Mouse (Mus musculus) megakaryocyte, adult 5-6 weeks (primary cell): ENCODE data around the gene Mapkapk2. TPM values are rescaled to one million over a fixed set of nuclear protein-coding genes. Genes with fewer than 3 reads are reported as not detected.
"Not testable (repeated sequence)": the region's sequence is repeated elsewhere in the genome, so short reads cannot be mapped to it uniquely, and the experiment has no call there.

Experiments
- ATAC-seq: 2 replicates; pipeline ENCODE4 v1.8.0; 2016; ENCODE audit warnings: mild to moderate bottlenecking, inconsistent platforms; ENCODE audit not compliant: poor library complexity, severe bottlenecking
- total RNA-seq, 2 experiments: library from RNA; stranded (forward) in 1 of 2; stranded (reverse) in 1 of 2; fragments of 153-499, 151-499 nt in 1 of 2; fragments of 221-1000, 200-1000 nt in 1 of 2; gene quantifications; 2 replicates each; pipeline versions ENCODE4 v1.2.3 to v1.2.4; 2015 to 2017

Gene Mapkapk2
- 210 and 215 TPM in 2 replicates for total RNA-seq (2015)
- 210 and 216 TPM in 2 replicates for total RNA-seq (2017)

DNA sequence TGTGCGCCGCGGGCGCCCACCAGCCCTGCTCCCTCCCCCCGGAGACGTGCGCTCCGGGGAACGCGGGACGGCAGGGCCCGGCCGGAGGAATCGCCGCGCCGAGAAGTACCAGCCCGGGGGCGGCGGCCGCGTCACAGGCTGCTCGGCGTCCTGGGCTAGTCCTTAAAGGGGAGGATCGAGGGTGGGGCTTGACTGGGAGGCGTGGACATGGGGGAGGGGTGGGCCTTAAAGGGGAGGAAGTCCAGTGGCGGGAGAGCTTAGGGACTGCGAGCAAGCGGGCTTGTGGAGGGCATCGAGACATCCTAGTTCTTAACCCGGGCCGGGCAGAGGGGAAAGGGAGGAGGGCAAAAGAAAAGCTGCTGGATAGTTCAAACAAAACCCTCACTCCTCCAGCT lies at the start of gene Mapkapk2:
Gene Mapkapk2, minus strand, starts transcription at position 127 of the 395 bp plus-strand sequence.
- peak; percentile 80 for ATAC-seq

DNA sequence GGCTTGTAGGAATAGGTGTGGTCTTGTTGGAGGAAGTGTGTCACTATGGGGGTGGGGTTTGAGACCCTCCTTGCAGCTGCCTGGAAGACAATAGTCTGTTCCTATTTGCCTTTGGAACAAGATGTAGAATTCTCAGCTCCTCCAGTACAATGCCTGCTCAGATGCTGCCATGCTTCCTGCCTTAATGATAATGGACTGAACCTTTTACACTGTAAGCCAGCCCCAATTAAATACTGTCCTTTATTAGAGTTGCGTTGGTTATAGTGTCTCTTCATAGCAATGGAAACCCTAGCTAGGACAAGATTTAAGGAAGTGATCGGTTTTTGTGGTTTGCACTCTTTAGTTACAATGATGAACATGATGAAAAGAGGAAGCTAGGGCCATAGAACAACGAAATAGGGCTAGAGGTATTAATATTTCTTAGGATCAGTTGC lies 48.6 kb upstream of the Mapkapk2 start:
- ATAC-seq = peak; percentile 98

DNA sequence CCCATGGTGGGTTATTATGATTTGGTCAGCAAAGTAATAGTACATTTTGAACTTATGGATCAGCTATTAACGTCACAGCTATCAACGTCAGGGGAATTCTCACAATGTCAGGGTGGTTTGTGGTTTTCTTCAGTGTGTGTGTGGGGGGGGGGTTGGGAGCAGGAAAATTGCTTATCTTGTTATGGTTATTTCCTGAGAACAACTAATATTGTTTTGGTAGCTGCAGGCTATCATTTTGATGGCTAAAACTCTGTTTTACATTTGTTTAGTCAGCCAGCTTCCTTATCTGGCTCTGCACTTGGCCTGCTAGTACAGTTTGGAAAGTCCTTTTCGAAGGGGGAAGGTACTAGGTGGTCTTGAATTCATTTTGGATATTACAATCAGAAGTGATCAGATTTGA lies 47.6 kb upstream of the Mapkapk2 start:
- ATAC-seq = not testable (repeated sequence)

- ATAC-seq = no peak
Observed at GRCm38 (mm10) chr1:131142472-131142871, 44.8 kb upstream of the Mapkapk2 start.

DNA sequence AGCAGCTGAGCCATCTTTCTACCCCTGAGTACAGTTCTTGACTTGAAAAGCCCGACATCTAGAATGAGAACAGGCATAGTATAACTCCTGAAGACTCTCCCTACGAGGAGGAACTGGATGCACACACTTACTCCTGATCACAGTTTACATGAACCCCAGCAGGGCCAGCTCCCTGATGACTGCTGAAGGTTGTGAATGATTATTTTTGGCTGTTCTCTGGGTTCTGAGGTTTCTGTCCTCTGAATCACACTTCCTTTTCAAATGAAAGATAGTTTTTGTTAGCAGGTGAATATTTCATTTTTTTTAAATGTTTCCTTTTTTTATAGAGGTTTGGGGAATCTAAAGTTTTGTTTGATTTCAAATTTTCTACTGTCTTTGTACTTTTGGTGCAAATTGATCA lies 43.8 kb upstream of the Mapkapk2 start:
- no peak for ATAC-seq

- peak; percentile 49 for ATAC-seq
Observed at GRCm38 (mm10) chr1:131139102-131140095, 41.8 kb upstream of the Mapkapk2 start.

DNA sequence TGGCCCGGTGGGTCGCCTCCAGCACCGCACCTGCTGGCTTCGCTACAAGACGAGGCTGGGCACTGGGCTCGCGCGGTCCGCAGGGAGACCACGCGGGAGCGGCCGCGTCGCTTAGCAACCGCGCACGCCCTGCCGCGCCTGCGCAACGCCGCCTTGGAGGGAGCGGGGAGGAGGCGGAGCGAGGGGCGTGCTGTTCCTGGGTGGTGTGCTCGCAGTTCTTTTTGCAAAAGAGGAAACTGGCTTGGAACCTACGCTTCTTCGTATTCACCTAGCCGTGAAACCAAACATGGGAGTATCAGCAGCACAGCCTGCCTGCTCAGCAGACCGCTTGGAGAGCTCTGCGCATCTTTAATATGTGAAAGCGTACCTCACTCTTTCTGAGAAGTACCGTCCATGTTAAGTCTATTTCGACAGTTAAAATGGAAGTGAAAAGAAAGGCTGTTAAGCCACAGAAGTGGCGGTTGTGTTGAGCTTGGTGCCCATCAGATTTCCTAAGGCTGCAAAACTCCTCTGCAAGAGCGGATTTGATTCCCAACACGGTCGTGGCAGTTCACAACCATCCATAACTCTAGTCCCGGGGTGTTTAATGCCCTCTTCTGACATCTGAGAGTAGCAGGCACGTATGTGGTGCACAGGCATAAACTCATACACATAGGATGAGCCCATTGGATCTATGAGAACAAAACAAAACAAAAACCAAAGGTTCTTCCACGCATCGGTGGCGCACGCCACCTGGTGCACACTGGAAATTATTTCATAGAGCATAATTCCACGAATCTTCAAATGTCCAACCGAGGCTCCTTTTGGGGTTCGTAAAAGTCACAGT lies 40.8 kb upstream of the Mapkapk2 start, which contains the start of gene Dyrk3:
Gene Dyrk3, minus strand, starts transcription at position 150 of the 826 bp plus-strand sequence.
- peak; percentile 83 for ATAC-seq

DNA sequence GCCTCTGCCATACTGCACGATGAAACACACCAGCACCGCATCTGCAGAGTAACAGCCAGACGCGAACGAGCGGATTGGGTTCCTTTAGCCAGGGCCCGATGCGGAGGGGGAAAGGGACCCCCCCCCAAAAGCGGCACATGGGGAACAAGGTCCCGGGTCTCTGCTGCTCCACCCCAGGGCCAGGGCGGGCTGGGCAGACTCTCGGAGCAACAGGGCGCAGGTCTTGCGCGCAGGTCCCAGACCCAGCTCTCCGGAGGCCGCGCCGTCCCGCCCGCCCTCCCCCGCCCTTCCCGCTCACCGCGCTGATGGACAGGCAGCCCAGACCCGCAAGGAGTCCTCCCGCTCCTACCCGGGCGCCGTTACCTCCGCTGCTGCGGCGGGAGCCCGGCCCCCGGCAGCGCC lies 40.1 kb upstream of the Mapkapk2 start:
- ATAC-seq = no peak

DNA sequence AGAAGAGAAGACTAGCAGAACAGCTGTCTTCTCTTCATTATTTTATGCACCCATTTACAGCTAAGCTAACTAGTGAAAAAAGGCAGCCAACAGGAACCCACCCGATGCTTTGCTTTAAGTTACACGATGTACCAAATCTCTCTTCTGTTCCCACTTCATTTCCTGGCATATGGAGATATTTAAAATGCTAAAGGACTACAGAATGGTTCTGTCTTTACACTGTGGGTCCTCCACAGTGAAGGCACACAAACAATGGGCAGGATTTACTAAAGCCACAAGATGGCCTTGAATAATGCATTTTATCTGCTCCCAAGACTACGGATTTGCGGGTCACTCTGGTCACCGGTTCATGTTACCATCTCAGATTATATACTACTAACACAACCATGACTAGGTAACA lies 39.5 kb upstream of the Mapkapk2 start:
- ATAC-seq = no peak

DNA sequence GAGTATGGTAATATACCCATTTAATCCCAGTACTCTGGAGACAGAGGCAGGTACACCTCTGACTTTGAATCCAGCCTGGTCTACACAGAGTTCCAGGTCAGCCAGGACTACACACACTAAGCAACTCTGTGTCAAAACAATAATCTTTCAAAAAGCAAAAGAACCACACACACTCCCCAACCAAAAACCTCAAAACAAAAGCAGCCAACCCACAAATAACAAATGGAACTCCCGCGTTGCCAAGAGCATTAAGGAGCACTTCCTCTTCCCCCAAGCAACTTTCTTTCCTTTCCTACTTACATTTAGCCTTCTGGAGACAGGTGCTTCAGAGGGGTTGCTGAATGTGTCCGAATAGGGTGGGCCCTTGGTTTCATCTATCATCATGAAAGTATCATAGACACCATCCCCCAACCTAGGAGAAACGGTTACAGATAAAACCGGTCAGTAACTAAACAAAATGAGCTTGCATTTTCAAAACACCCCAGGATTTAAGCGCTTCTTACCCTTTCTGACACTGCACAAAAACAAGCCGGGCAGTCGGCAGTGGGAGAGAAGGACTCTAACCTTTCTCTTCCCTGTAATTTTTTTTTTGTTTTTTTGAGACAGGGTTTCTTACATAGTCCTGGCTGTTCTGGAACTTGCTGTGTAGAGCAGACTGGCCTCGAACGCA lies 38.5 kb upstream of the Mapkapk2 start:
- no peak; the same call in 1 of the 2 replicates for ATAC-seq

GRCm38 (mm10) chr1:131134942-131135522 lies 37.4 kb upstream of the Mapkapk2 start:
- no peak for ATAC-seq

DNA sequence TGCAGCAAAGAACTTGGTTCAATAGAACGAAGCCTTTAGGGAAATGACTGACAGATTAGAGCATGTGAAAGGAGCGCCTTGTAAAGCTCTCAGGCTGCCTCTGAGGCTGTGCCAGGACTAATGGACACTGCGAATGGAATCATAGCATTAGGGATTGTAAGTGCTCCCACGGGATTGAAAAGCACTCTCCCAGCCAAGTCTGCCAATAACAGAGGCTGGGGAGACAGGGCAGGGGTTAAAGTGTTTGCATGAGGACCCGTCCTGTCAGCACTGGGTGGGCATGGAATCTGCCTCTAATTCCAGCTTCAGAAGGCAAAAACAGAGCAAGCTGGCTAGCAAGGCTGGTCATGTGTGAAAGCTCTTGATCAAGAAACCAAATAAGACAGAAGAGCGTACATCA lies 36.6 kb upstream of the Mapkapk2 start:
- no peak for ATAC-seq

DNA sequence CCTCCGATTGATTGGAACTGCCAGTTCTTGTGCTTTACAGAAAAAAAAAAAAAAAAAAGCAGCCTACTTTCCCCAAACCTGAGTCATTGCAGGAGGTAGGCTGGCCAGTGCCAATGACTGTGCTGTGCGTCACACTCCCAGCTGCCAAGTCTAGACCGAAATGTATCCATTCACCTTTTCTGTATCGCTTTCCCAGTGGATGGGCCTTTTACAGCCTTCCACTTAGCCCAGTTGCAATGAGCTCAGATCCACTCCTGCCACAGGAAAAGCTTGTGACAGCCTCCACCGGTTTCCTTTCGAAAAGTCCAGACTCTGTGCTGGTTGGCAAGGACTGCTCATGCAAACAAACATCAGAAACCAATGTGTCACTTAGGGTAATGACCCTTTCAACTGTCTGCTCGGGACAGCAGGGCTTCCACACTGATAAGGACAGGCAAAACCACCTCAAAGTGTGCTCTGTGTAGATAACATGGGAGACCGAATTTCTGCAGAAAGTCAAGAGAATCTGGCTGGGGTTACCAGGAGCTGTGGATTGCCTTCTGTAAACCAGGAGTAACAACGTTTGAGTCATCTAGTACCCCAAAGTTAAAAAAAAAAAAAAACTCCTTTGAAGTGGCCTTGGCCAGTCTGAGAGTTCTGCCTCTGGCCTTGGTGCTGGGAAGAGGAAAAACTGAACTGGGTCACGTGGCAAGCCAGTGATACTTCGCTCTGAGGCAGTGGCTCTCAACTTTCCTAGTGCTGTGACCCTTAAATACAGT lies 28.5 kb upstream of the Mapkapk2 start:
- peak; percentile 61 for ATAC-seq

- ATAC-seq = no peak
Observed at GRCm38 (mm10) chr1:131123522-131124265, 26.1 kb upstream of the Mapkapk2 start.

DNA sequence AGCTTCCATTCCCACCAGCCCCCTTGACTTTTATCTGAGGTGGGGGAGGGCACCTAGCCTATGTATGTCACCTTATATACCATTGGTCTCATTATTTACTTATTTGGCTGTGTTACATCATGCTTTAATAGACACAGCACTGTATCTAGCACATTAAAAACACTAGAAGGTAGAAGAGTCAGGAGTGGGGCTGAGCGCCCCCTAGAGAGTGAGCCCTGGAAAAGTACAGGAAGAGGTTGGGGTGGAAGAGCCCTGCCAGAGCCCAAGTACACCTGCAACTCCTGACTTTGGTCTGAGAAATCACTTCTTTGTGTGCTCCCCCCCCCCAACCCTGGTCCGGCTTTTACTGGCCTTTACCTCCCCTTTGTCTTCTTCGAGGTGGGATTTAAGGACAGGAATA lies 24.4 kb upstream of the Mapkapk2 start:
- no peak for ATAC-seq

GRCm38 (mm10) chr1:131119026-131119425 lies 21.4 kb upstream of the Mapkapk2 start:
- peak; percentile 89 for ATAC-seq

DNA sequence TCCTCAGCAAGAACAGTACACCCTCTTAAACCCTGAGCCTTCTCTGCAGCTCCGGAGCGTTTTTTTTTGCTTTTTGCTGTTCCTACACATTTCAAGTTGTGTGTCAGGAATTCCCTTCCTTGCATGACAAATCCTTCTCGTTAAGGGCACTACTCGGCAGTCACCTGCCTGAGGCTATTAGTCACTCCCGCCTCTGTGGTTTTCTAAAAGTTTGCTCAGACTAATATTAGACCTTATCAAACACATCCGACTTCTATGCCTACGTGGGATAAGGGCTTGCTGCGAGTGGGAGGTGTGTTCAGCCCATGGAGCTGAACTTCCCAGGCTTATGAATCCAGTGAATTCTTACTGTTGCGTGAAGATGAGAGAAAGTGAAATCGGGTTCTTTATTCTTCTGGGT lies 20.9 kb upstream of the Mapkapk2 start:
- ATAC-seq = no peak

DNA sequence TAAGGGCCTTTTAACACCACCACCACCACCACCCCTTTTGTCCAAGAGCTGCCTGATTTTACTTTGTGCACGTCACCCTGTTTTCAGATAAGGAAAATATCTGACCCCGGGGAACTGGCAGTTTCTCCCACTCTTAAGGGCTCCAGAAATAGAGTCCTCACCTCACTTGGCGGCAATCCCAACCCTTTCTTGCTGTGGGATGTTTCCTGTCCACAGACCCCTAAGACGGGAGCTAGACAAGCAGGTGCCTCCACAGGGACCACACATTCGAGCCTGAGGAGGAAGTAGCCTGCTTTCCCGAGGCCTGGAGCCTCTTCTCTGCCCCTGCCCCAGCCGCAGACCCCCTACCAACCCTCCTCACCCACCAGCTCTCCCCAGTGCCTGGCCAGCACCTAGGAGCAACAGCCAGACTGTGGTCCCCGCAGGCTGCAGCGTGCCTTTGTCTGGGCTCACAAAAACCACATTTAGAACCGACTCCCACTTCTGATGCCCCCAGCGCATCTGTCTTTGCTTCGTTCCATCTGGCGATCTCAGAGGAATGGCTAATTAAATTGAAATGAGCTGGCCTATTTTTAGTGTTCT lies 18.9 kb upstream of the Mapkapk2 start:
- no peak for ATAC-seq

DNA sequence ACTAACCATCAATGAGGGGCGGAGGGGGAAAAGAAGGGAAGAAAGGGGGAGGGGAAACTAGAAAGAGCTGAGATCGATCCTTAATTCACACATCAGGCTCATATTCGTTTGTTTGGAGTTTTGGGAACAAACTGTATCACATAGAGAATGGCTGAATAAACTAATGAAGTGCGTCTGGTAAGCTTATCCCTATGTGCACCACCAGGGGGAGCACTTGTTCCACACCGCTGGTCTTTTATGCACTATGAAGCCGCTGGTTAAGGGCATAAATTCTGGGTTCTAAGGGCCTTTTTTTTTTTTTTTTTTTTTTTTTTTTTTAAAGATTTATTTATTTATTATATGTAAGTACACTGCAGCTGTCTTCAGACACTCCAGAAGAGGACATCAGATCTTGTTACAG lies 18.3 kb upstream of the Mapkapk2 start:
- peak; percentile 74 for ATAC-seq
